Mouse (Mus musculus) stomach, embryonic 14.5 days (tissue): ENCODE results near the gene Aldh6a1. TPM values are rescaled to one million over a fixed set of nuclear protein-coding genes. Genes with fewer than 3 reads are reported as not detected.

Source experiments
- ATAC-seq: fragments of 200-750 bp; cut with Nextera tagmentation; 2 replicates; pipeline ENCODE4 v1.8.0; 2017; ENCODE audit warnings: low read depth, moderate TSS enrichment; ENCODE audit not compliant: insufficient number of reproducible peaks, insufficient read depth, low FRiP score
- H3K27ac ChIP-seq: fragments of 300-500 bp; sonication (generic); 2 replicates; pipeline ENCODE4 v1.5.1; 2014; ENCODE audit warnings: mild to moderate bottlenecking, low read length, moderate library complexity, mixed read lengths
- H3K27me3 ChIP-seq: fragments of 300-500 bp; sonication (generic); 2 replicates; pipeline ENCODE4 v1.6.1; 2014; ENCODE audit warnings: low read length, control low read depth, mixed read lengths; ENCODE audit not compliant: control insufficient read depth, insufficient read depth
- H3K36me3 ChIP-seq: fragments of 300-500 bp; sonication (generic); 2 replicates; pipeline ENCODE4 v1.6.1; 2014; ENCODE audit warnings: mild to moderate bottlenecking, control low read depth, low read length, moderate library complexity, mixed read lengths; ENCODE audit not compliant: control insufficient read depth, insufficient read depth
- H3K4me1 ChIP-seq: fragments of 300-500 bp; sonication (generic); 2 replicates; pipeline ENCODE4 v1.6.1; 2014; ENCODE audit warnings: low read length, control low read depth, mixed read lengths; ENCODE audit not compliant: control insufficient read depth, insufficient read depth
- H3K4me2 ChIP-seq: fragments of 300-500 bp; sonication (generic); replicated peaks from 2 replicates; pipeline ENCODE4 v1.6.1; 2014; ENCODE audit warnings: low read depth, low read length, control low read depth
- H3K4me3 ChIP-seq: fragments of 300-500 bp; sonication (generic); 2 replicates; pipeline ENCODE4 v1.5.1; 2014; ENCODE audit warnings: low read depth, low read length, control low read depth
- H3K9ac ChIP-seq: fragments of 300-500 bp; sonication (generic); replicated peaks from 2 replicates; pipeline ENCODE4 v1.6.1; 2014; ENCODE audit warnings: low read depth, mild to moderate bottlenecking, control low read depth, low read length, moderate library complexity, mixed read lengths
- H3K9me3 ChIP-seq: fragments of 300-500 bp; sonication (generic); 2 replicates; pipeline ENCODE4 v1.6.1; 2016; ENCODE audit warnings: low read depth, low read length, control low read depth; ENCODE audit not compliant: control insufficient read depth
- WGBS: fragments of 180-500 bp; shearing (Covaris S2); extraction: QIAGEN DNeasy Blood & Tissue Kit; methylation state at CpG from one replicate; pipeline ENCODE4 v1.1.7; 2014; 5-methylcytosine and 5-hydroxymethylcytosine counted together
- polyA plus RNA-seq: library from polyadenylated mRNA; unstranded; fragments of >200 nt; fragmentation: Nextera tagmentation; extraction: Ambion mirVana; gene quantifications from 2 replicates; pipeline ENCODE4 v1.2.1, GENCODE M21; 2014

The Aldh6a1 gene
- polyA plus RNA-seq, 1 experiment from 2014 or later, result 35.5 TPM

DNA sequence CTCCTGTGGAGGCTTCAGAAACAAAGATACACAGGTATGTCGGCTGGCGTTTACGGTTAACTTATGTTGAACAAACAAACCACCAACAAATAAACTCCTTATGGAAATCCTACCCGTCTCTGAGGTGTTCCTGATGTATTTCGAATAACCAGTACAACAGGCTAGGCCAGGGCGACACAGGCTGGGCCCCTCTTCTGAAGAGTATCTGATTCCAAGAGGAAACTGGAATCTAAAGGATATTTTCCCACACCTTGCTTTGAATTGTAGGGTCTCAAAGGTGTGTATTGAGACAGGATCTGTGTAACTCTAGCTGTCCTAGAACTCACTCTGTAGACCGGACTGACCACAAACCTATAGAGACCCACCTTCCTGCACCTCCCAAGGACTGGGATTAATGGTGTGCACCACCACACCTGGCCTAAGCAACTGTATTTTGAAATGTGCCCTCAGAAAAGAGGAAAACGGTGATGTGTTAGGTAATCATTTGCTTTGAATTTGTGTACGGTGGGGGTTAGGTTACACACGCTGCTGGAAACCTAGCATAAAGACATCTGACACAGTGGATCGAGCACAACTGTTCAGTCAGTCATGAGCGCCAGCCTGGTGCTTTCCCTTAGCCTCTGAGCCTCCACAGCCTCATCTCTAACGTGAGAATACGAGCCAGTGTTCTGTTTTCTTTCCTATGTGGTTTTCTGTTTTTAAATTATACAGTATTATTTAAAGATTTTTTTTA lies 53.7 kb downstream of the Aldh6a1 start:
- H3K9me3 ChIP-seq, result no peaks in the 10 kb centered on the region
- H3K36me3 ChIP-seq, result no peaks in the 10 kb centered on the region
- H3K27ac ChIP-seq, result no peak overlapping the region
- WGBS, result 77% methylated on average over 14 of the region's 14 CpGs
- no peak for ATAC-seq
- no peak overlapping the region for H3K9ac ChIP-seq
- H3K4me1 ChIP-seq, result no peaks in the 10 kb centered on the region
- H3K4me3 ChIP-seq, result no peak overlapping the region
- no peaks in the 10 kb centered on the region for H3K27me3 ChIP-seq
- no peak overlapping the region for H3K4me2 ChIP-seq

DNA sequence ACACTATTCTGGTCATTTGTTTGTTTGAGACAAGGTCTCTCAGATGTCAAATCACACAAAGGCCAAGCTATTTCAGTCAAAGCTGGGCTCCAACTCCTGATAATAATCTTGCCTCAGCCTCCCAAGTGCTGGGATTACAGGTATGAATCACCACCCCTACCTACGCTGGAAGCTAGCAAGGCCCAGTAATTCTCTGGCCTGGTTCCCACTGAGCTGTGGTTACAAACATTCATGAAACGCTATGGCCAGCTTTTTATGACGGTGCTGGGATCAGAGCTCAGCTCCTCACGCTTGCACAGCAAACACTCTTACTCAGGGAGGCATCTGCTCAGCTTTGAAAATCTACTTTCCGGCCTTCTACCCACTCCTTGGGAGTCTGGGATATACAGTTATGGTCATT lies 57.0 kb downstream of the Aldh6a1 start:
- Histone ChIP-seq H3K27ac (no peak overlapping the region), H3K4me2 (no peak overlapping the region), H3K9ac (no peak overlapping the region), H3K27me3 (no peaks in the 10 kb centered on the region), H3K36me3 (no peaks in the 10 kb centered on the region), H3K4me3 (no peak overlapping the region), H3K4me1 (no peaks in the 10 kb centered on the region), H3K9me3 (no peaks in the 10 kb centered on the region)
- no peak for ATAC-seq
- WGBS, result 85% methylated on average over 5 of the region's 5 CpGs

GRCm38 (mm10) chr12:84392681-84393080 lies 58.1 kb downstream of the Aldh6a1 start:
- H3K27ac ChIP-seq, result no peak overlapping the region
- H3K36me3 ChIP-seq, result no peaks in the 10 kb centered on the region
- H3K4me1 ChIP-seq, result no peaks in the 10 kb centered on the region
- no peaks in the 10 kb centered on the region for H3K27me3 ChIP-seq
- 96% methylated on average over 4 of the region's 4 CpGs for WGBS
- no peak overlapping the region for H3K4me3 ChIP-seq
- no peak overlapping the region for H3K4me2 ChIP-seq
- ATAC-seq, result no peak
- no peaks in the 10 kb centered on the region for H3K9me3 ChIP-seq
- H3K9ac ChIP-seq, result no peak overlapping the region

- no peak for ATAC-seq
- Histone ChIP-seq H3K4me3 (no peak overlapping the region), H3K9ac (no peak overlapping the region), H3K36me3 (no peaks in the 10 kb centered on the region), H3K4me2 (no peak overlapping the region), H3K27me3 (no peaks in the 10 kb centered on the region), H3K27ac (no peak overlapping the region), H3K9me3 (no peaks in the 10 kb centered on the region), H3K4me1 (no peaks in the 10 kb centered on the region)
- 84% methylated on average over 6 of the region's 6 CpGs for WGBS
Measured at GRCm38 (mm10) chr12:84390336-84390735, 60.5 kb downstream of the Aldh6a1 start.

- Histone ChIP-seq H3K27me3 (no peaks in the 10 kb centered on the region), H3K9me3 (no peaks in the 10 kb centered on the region), H3K4me2 (no peak overlapping the region), H3K4me3 (no peak overlapping the region), H3K36me3 (no peaks in the 10 kb centered on the region), H3K9ac (no peak overlapping the region), H3K4me1 (no peaks in the 10 kb centered on the region), H3K27ac (no peak overlapping the region)
- WGBS, result 68% methylated on average over 14 of the region's 14 CpGs
- ATAC-seq, result no peak
Measured at GRCm38 (mm10) chr12:84388774-84389400, 61.9 kb downstream of the Aldh6a1 start.

DNA sequence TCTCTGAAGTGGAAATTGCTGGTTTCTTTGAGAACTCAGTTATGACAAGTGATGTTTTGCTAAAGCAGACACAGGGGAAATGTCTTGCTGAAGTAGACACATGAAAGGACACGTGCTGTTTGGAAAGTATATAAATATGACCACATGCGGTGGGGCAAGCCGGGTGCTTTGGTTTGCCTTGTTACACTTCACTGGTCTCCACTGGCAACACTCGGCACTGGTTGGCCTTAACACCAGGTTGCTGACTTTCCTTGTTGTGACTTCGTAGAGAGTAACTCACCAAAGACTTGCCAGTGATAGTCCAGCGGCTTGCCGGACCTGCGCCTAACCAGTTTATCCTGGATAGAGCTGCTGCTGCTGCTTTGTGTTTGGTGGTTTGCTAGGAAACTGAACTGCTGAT lies 62.7 kb downstream of the Aldh6a1 start:
- Histone ChIP-seq H3K9me3 (no peaks in the 10 kb centered on the region), H3K4me3 (no peak overlapping the region), H3K27ac (no peak overlapping the region), H3K36me3 (no peaks in the 10 kb centered on the region), H3K27me3 (no peaks in the 10 kb centered on the region), H3K4me1 (no peaks in the 10 kb centered on the region), H3K9ac (no peak overlapping the region), H3K4me2 (no peak overlapping the region)
- WGBS, result 92% methylated on average over 8 of the region's 8 CpGs
- no peak for ATAC-seq

GRCm38 (mm10) chr12:84385408-84385807 lies 65.4 kb downstream of the Aldh6a1 start:
- Histone ChIP-seq H3K4me2 (no peak overlapping the region), H3K4me1 (no peaks in the 10 kb centered on the region), H3K27ac (peak overlapping the region; percentile 30; the same call in 1 of the 2 replicates), H3K9me3 (no peaks in the 10 kb centered on the region), H3K9ac (no peak overlapping the region), H3K27me3 (no peaks in the 10 kb centered on the region), H3K4me3 (no peak overlapping the region), H3K36me3 (no peaks in the 10 kb centered on the region)
- WGBS, result 89% methylated on average over 4 of the region's 4 CpGs
- ATAC-seq, result no peak

GRCm38 (mm10) chr12:84384644-84385081 lies 66.1 kb downstream of the Aldh6a1 start:
- WGBS, result 66% methylated on average over 5 of the region's 5 CpGs
- ATAC-seq, result no peak

More at GRCm38 (mm10) chr12:84384644-84385081, 66.1 kb downstream of the Aldh6a1 start:
- Histone ChIP-seq H3K4me3 (no peak overlapping the region), H3K27ac (peak overlapping the region; percentile 33; the same call in 1 of the 2 replicates), H3K9ac (no peak overlapping the region), H3K4me1 (no peaks in the 10 kb centered on the region), H3K9me3 (no peaks in the 10 kb centered on the region), H3K4me2 (no peak overlapping the region), H3K36me3 (no peaks in the 10 kb centered on the region), H3K27me3 (no peaks in the 10 kb centered on the region)
